Mouse (Mus musculus): ENCODE measurements around the gene Pwp2. TPM values are rescaled to one million over a fixed set of nuclear protein-coding genes. Genes with fewer than 3 reads are reported as not detected.

Pwp2 gene
- total RNA-seq, 1 experiment from 2014 or later: 16.5 TPM

DNA sequence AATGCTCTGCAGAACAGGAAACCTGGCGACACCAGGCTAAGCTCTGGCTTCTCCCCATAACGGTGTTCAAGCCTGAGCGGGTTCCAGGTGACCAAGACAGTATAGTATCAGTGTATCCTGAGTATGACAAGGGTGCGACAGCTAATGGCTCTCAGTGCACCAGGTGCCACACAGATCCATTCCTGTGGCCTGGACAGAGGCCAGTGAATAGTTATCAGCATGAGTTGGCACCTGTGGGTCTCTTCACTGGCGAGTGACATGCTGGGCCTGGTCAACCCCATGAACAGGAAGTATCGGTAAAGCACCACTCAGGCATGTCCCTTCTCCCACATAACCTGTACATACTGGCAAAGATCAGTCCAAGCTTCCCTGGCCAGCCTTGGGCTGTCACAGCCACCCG is 13.9 kb downstream of the Pwp2 start:
- no peak for DNase-seq

DNA sequence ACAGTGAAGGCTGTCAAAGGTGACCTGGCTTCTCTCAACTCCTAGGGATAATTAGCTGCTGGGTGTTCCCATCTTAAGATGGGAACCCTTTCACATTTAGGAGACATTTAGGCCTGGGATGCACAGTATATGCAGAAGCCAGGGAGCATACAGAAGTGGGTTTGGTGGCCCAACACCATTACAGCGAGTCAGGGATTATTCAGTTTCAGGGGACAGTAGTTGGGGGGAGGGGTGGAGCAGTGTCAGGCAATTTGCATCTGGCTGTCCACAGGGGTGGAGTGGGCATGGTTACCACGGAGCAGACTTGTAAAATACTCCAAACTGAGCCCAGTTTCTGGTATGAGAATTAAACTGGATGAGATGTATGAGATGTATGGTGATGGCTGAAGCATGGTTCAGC is 14.5 kb downstream of the Pwp2 start:
- no peak for DNase-seq

DNA sequence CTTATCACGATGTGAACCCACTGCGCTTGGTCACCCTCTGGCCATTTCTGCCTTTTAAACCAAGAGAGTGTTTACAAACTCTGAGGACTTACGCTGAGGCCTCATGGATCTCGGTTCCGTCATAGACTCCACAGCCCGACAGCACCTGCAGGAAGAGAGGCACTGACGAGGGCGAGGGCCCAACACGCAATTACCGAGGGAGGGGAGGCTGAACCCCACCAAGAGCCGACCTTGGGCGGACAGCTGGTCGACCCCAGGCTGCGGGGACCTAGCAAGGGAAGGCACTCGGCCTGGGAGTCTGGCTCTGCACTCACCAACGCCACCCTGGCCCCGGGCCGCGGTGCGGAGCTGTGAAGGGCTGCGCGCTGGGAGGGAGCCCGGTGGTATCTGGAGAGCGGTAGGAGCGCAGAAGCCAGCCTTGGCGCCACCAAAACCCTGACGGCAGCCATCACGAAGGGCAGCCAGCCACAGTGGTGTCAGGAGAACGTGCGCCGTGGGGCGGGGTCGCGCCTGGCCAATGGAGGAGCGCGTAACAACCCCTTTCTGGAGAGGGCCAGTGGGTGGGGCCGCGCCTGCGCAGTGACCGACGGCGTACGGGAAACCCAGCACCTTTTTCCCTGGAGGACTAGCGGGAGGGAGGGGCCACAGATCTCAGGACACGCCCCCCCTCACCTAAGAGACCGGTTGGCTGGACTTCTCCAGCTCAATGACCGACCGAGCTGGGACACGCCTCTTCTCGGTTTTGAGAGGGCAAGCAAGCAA is 15.5 kb downstream of the Pwp2 start, which contains the start of gene D10Jhu81e:
D10Jhu81e (minus strand) TSS at position 502 of the 762 bp plus-strand sequence.
- peak; percentile 100 for DNase-seq

DNA sequence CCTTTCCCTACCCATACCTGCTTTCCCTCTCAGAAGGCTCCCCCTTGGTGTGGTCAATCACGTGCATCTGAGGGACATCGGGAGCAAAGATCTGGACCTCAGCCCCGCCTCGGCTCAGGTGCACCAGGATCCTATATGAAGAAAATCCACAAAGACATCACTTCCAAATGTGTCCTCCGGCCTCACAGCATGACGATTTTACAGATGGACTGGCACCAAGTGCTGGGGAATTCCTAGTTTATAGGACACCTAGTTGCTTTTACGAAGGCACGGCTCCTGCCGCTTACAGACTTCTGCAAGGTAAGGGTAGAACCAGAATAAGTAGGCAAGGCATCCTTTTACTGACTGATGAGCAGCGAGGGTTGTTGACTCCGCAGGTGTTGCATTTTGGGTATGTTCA is 16.2 kb downstream of the Pwp2 start:
- no peak for DNase-seq

DNA sequence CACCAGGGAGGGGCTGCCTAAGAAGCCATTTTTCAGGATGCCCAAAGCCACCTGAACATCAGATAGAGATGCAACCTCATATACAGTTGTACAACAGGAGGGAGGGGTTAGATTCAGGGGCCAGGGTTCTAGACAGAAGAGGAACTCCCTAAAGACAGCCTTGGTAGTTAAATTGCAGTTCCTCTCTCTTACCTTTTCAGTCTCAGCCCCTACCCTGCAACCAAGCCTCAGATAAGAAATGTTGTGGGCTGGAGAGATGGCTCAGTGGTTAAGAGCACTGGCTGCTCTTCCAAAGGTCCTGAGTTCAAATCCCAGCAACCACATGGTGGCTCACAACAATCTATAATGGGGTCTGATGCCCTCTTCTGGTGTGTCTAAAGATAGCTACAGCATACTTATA is 17.2 kb downstream of the Pwp2 start:
- DNase-seq: no peak

DNA sequence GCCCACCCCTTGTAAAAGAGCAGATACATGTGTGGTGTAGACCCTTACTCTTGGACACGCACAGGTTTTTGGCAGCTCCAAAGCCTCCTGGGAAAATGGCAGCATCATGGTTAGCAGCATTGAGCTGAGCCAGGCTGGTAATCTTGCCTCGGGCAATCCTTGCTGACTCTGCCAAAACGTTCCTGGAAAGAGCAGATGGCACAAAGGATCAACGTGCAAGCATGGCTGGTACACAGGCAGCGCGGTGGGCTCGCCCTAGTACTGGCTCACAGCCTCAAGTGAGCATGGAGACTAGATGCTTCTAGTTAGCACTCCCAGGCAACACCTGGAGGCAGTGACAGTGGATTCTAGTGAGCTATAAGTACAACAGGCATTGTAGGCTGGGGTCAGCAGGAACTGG is 17.6 kb downstream of the Pwp2 start:
- no peak for DNase-seq

DNA sequence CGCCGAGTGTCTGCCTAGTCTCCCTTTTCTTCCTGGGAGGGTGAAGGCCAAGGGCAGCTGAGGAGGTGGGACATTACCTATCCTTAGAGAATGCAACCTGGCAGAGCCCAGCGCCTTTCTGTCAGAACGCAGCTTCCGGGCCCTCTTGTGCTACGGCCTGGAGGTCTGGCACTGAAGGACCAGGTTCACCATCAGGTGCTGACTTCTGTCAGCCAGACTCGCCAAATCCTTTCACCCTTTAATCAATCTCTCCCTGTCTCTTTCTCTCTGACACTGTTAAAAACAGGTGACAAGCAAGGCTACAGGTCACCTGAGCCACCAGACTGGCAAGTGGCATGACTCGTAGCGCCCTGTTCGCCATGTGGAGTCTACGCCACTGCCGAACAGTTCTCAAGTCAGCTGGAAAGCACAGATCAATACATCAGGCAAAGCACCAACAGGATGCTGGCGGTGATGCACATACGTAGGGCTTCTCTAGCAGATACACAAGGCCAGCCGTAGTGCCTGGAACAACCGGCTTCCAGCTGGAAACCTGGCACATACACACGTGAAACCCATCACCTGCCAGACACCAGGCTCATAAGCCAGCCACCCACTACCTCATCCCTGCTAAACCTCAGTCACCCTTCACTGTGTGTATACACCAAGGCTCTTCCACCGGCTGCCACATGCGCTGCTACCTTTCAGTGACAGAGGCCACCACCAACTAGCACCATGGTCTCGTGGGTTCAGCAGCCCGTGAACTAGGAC is 19.5 kb downstream of the Pwp2 start:
- DNase-seq: no peak

DNA sequence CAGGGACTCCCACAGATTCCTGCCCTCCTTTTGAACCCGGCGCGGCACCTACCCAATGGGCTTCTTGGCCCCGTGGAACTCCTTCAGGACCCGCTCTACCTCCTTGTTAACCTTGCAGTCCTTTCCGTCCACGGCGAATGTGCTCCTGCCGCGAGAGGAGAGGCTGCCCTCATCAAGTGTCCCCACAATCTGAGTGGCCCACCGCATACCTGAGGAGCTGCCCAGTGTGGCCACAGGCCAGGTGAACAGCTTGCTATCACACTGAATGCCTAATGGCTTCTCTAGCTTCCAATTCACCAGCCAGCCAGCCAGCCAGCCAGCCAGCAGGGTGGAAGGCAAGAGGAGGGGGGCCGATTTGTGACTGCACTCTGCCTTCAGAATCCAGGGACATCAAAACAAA is 20.2 kb downstream of the Pwp2 start:
- no peak for DNase-seq

DNA sequence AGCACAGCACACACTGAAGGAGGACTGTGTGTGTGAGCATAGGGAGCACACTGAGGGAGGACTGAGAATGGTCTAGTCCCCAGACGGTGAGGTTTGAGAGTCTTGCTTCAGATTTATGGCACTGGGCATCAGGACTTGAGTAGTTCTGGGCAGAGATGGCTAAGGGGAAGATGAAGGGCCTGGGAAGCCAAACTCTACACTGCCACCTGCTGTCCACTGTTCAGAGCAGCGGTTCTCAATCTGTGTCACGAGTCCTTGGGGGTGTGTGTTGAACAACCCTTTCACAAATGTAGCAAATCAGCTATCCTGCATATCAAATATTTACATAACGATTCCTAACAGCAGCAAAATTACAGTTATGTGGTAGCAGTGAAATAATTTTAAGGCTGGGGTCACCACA is 21.0 kb downstream of the Pwp2 start:
- peak; percentile 86 for DNase-seq

DNA sequence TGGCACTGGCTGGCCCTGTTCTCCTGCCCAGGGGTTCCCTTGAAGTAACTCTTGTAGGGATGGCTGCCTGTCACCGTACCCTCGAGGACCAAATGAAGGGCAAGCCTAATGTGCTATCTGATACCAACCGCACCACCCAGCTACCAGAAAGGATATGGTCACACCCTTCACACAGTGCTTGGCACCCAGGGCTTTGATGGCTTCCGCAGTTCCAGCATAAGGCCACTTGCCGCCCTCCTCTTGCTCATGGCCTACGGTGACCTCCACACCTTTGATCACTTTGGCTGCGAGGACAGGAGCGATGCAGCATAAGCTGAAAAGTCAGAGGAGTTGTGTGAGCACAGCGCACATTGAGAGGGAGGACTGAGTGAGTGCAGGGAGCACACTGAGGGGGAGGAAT is 21.7 kb downstream of the Pwp2 start:
- DNase-seq: no peak

DNA sequence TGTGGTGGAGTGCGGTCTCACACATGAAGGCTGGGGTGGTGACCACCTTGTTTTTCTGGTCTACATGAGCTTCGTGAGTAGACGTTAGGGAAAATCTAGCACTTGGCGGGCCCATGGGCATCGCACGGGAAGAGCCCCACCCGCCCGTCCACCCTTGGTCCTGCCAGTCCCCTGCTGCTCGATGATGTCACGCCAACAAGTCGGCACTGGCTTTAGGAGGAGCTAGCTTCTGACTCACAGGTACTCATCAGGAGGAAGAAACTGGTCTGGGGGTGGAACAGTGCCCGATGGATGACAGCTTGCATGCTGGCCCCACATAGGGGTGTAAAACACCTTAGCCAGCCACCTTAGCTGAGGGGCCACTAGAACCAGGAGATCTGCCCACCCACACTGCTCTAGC is 22.3 kb downstream of the Pwp2 start:
- no peak for DNase-seq

DNA sequence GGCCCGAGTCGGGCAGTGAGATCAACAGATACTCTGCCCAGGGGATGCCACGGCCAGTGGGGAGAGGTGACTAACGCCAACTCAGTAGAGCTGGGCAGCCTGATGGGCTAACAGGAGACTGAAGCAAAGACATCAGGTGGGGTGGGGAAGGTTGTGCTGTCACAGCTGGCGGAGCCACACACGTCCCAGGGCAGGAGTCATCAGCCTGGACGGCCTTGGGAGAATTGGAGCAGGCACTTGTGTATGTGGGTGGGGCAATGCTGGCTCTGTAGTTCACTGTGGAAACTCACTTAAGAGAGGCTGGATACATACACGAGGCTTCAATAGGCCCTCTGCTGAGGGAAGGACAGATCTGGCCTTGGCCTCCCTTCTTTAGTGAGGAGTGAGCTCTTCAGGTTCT is 23.9 kb downstream of the Pwp2 start:
- peak; percentile 68 for DNase-seq

DNA sequence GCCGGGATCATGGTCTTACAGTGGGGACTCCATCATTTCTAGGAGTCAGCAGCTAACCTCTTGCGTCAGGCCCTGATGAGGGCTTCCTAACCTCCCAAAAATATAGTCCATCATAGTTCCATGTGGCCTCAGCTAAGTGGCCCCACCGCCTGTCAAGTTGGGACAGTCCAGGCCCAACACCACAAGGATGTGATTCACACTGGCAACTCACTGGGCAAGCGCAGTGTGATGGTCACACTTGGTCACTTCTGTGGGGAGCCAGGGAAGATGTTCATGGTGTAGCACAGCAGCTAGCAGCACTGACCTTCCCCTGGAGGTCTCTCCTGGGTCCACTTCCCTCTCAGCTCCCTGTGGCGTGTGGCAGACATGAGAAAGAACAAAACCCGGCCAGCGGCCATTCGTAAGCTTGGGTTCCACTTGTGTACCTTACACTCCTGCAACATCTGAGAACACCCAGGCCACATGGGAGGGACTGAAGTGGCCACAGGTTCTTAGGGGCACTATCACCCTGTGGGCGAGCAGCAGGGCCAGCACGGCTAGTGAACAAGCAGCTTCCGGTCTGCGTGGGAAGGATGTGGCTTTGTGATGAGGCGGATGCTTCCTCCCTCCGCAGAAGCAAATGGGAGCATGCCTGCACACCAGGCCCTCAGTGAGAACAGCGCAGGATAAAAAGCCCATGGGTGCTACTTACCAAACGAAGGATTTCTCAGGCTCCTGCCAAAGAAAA is 24.4 kb downstream of the Pwp2 start:
- no peak for DNase-seq

DNA sequence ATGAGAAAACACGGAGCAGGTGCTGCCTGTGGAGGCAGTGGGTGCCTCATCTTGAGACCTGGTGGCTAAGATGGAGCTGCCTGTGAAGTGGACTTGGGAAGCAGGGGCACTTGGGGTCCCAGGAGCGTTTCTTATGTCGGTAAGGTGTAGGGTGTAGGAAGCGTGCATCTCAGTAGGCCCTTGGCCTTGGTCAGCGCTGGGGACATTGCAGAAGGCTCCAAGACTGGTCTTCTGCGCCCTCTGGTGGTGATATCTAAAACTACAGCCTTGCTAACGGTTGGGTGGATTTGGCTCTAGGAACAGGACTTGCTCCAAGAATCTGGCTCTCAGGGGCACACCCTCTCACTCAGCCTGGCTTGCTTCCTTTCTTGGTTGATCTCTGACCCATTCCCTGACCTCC is 25.0 kb downstream of the Pwp2 start:
- DNase-seq: peak; percentile 92

DNA sequence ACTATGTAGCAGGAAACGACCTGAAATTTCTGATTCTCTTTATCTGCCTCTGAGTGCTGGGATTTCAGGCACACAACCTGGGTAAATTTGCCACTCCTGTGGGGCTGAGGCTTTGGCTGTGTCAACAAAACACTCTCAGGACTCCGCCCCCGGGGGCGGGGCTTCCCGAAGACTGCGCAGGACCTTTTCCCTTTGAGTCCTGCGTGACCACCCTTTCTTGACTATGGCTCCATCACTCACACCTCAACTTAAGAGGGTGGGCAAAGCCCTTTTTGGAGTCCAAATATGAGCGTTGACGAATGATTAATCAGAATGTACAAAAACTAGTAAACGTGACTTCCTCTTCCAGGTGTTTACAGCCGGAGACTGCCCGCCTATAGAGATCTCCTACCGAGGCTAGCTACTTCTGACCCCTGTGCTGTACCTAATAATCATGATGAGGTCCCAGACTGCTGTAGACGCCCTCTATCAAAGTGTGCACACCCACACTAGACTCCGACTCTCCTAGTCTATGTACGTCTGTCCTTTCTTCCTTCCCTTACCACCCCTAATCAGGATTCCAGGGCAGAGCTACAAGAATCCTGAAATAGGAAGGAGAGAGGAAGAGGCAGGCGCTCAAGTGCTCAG is 25.6 kb downstream of the Pwp2 start:
- DNase-seq: peak; percentile 78

DNA sequence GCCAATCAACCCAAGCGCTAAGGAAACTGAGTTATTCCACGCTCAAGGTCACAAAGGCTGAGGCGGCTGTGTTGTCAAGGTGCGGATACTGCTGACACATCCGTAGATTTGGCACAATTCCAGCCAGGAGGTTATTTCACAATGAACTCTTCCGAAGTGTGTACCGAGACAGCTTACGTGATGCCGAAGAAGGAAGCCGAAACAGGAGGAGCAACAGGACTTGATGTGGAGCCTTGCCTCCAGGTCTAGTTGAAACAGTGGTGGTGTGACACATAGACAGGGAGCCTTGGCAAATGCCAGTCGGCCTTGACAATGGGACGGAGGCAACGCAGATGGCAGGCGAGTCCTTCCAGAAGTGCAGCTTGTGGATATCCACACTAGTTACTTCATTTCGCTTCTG is 26.9 kb downstream of the Pwp2 start:
- peak; percentile 67 for DNase-seq

DNA sequence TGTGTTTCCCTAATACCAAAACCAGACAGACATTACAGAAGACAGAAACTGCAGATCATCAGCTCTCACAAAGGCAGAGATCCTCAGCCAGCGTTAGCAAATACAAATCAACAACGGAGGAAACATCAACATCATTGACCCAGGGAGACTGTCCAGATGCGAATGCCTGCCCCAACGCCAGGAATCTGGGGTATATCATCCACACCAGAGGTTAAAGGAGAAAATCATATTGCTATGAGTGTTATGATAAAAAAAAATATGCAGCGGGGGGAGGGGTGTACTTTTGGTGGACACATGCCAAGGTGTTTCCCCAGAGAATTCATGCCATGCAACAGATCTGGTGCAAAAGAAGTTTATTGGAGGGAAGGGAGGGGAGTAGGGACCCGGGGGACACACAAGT is 28.0 kb downstream of the Pwp2 start:
- DNase-seq: no peak

DNA sequence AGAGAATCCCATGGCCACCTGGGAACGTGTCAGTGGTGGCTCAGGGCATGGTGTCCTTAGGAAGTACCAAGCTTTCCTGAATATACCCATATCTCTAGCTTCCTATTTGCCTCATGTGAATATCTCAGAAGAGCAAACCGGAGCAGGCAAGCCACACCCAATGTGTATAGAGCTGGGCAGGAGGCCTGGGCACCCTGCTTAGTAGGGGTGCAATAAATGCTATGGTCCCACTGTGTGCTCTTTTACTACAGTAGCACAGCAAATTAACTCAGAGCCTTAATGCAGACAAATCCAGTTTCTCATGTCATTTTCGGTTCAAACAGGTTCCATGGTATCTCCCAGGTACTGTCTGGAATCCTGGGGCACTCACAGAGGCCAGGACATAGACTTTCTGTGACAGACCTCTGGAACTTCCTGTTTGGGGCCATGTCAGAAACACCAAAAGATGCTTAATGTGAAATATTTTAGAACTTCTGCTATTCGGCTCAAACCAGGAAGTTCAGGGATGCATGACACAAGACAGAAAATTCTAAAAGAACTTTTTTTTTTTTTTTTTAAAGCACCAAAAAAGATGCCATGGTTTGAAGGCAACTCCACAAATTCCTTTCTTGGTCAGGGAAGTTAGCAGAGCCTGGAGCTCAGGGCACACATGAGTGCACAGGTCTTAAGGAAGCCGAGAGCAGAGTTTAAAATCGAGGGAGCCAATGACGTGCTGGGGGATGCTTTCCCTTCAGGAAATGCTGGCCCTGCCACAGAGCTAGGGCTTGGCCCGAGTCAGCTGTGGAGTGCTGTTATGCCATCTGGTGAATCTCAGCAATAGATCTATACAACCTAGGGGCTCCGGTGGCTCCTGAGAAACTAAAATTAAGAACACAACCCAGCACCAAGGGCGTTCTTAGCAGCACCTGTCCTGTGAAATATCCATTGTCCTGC is 35.8 kb downstream of the Pwp2 start:
- DNase-seq: no peak

DNA sequence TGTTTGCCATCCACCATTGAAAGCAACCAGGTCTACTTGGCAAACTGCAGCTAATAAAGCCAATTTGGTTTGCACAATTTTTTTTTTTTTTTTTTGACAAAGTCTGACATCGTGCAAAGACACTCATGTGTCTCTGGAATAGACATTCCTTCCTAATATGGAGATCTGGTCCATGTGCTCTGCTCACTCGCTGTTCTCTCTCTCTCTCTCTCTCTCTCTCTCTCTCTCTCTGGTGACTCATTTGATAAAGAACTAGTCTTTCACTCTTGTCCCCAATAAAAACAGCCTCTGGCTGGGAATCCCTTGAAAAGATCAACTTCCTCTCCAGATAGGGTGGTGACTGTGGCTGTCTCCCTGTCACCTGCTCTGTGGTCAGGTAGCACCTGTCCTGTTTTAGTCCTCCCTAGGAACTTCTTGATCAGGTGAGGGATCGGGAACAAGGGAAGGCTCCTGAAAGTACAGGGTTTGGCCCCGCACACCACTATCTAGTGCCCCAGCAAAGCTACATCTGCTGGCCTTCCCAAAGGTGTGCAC is 37.0 kb downstream of the Pwp2 start:
- no peak for DNase-seq

DNA sequence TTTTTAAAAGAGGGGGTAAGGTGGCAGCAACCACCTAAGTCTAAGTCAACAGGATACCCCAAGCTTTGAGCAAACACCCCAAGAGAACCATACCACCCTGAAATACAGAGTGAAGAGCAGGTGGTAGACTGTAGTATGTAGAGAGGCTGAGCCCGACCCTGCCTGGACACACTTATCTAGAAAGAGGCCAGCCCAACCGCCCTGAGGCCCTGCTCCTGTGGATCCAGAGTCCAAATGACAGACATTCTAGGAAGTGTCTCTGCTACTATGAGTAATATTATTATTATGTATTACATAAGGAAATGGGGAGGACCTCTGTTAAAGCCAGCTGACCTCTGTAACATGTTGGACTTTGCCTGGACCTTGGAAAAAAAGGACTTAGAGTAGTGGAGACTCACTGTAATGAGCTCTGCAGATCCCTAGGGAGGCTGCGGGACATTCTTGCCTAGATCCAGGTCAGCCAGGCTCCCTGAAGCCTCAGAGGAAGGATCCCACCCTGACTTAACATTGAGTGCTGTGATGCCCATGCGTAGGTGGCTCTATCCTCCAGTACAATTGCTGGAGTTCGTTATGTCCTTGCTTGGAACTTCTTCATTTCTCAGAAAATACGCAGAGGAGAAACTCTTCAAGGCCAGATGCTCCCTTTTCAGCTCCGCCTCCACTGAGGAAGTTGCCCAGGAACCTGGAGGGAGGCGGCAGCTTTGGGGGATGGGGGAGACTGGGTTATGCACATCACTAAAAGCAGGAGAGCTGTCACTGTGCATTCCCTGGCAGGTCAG is 41.0 kb downstream of the Pwp2 start:
- DNase-seq: no peak

Measured in adrenal gland, postnatal 14 days (tissue).